ENCODE assay signal across 13 mouse cellular contexts in genomic region chr12:83124111-83124510, GRCm38 (mm10).
"Had no signal": no experiment of that assay in that cellular context is flagged by ENCODE, and none has a peak within 500 bp of the region (broad histone marks: within the 10 kb centered on the region; RNA-seq: fewer than 3 reads in every experiment).

No protein-coding gene starts in this region.

- H3K27me3 ChIP-seq: limb, embryonic 13.5 days; midbrain, embryonic 15.5 days; neural tube, embryonic 13.5 days had no signal

- DNase-seq: kidney, adult 8-10 months; kidney, postnatal 25 days; left cerebral cortex, postnatal 4 days; lung, adult 2 months; lung, postnatal 36 days; right cerebral cortex, postnatal 14 days; thymus, postnatal 4 days had no signal

- H3K4me2 ChIP-seq: limb, embryonic 13.5 days; midbrain, embryonic 15.5 days; neural tube, embryonic 13.5 days had no signal

- H3K9ac ChIP-seq: limb, embryonic 13.5 days; midbrain, embryonic 15.5 days; neural tube, embryonic 13.5 days had no signal

- ATAC-seq: inflammation-experienced regulatory T-cells, adult 6 months; intestine, postnatal 0 days; lung, postnatal 0 days; midbrain, embryonic 15.5 days had no signal

- H3K9me3 ChIP-seq: limb, embryonic 13.5 days; midbrain, embryonic 15.5 days; neural tube, embryonic 13.5 days had no signal

- H3K4me1 ChIP-seq: limb, embryonic 13.5 days had no signal

- H3K27ac ChIP-seq: limb, embryonic 13.5 days; midbrain, embryonic 15.5 days; neural tube, embryonic 13.5 days had no signal

- H3K4me3 ChIP-seq: limb, embryonic 13.5 days; midbrain, embryonic 15.5 days; neural tube, embryonic 13.5 days had no signal

- H3K36me3 ChIP-seq: limb, embryonic 13.5 days; midbrain, embryonic 15.5 days; neural tube, embryonic 13.5 days had no signal
